Mouse (Mus musculus): ENCODE measurements around the gene Coq2. TPM values are rescaled to one million over a fixed set of nuclear protein-coding genes. Genes with fewer than 3 reads are reported as not detected.

Coq2 gene
- polyA plus RNA-seq, 1 experiment from 2014 or later: 58.7 TPM

DNA sequence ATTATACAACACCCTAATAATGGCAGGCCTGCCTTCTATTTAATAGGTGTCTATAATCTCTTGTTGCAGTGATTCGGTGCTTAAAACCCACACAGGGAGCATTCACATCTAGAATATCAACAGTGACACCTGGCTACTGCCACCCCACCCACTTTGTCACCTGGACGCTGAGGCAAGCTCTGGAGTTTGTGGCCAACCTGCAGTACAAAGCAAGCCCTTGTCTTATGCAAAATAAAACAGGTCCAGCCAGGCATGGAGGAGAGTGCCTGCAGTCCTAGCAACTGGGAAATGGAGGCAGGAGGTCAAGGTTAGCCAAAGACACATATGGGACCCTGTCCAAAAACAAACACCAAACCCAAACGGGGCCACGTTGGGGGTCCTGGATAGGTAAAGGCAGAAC lies 2.5 kb downstream of the Coq2 start:
- 81% methylated on average over 4 of the region's 4 CpGs for WGBS
- ATAC-seq (replicated peaks; ENCODE audit: low FRiP score) (no peak), DNase-seq (ENCODE audit: low spot score) (no peak)
- Histone ChIP-seq H3K27me3 (replicated peaks; ENCODE audit: control insufficient read depth, insufficient read depth, low read length) (no peaks in the 10 kb centered on the region), H3K9me3 (ENCODE audit: control insufficient read depth, low read length) (no peaks in the 10 kb centered on the region), H3K4me3 (ENCODE audit: low read depth, low read length) (no peak overlapping the region), H3K4me1 (replicated peaks; ENCODE audit: control insufficient read depth, insufficient read depth, low read length) (peaks cover 16% of the 10 kb centered on the region), H3K4me2 (peak overlapping the region; percentile 15), H3K27ac (ENCODE audit: low read depth, low read length) (no peak overlapping the region), H3K36me3 (ENCODE audit: control insufficient read depth, insufficient read depth, low read length) (no peaks in the 10 kb centered on the region), H3K9ac (ENCODE audit: low read depth, low read length) (no peak overlapping the region)

DNA sequence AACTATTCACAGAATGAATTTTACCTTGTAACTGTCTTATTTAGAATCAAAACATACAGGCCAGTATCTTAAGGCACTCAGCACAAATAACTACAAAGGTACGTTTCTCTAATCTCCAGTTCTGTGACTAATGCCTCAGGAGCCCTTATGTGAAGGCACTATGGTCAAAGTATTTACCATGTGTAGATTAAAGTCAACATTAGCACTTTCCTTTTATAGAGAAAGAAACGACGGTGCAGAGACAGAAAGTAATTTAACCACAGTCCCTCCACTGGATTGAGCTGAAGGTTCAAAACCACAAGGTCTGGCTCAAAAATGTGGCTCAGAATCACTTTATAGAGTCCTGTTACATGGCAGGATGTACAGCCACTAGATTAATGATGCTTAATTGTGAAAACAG lies 3.0 kb downstream of the Coq2 start:
- WGBS: 73% methylated on average over 3 of the region's 3 CpGs
- DNase-seq (ENCODE audit: low spot score) (no peak), ATAC-seq (replicated peaks; ENCODE audit: low FRiP score) (no peak)
- Histone ChIP-seq H3K4me2 (peak overlapping the region; percentile 15), H3K4me3 (ENCODE audit: low read depth, low read length) (no peak overlapping the region), H3K27ac (ENCODE audit: low read depth, low read length) (no peak overlapping the region), H3K4me1 (replicated peaks; ENCODE audit: control insufficient read depth, insufficient read depth, low read length) (peaks cover 16% of the 10 kb centered on the region), H3K36me3 (ENCODE audit: control insufficient read depth, insufficient read depth, low read length) (no peaks in the 10 kb centered on the region), H3K27me3 (replicated peaks; ENCODE audit: control insufficient read depth, insufficient read depth, low read length) (no peaks in the 10 kb centered on the region), H3K9me3 (ENCODE audit: control insufficient read depth, low read length) (no peaks in the 10 kb centered on the region), H3K9ac (ENCODE audit: low read depth, low read length) (no peak overlapping the region)

DNA sequence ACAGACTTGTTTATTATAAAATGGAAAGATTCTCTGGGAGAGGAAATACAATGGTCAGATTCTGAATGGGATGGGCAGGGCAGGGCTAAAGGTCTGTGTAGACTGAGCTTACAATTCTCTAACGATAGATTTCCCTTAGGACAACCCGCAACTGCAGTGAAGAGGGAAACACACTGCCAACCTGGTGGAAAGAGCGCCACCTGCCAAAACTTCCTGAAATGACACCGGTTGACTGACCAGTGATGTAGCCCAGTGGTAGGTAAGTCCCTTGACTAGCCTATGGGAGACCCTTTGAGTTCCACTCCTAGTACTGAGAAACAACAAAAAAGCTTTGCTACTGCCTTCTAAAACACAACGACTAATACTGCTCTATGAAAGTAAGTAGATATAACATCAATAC lies 3.5 kb downstream of the Coq2 start:
- H3K4me3 ChIP-seq (ENCODE audit: low read depth, low read length): no peak overlapping the region
- peaks cover 16% of the 10 kb centered on the region for H3K4me1 ChIP-seq (replicated peaks; ENCODE audit: control insufficient read depth, insufficient read depth, low read length)
- no peak overlapping the region for H3K9ac ChIP-seq (ENCODE audit: low read depth, low read length)
- DNase-seq (ENCODE audit: low spot score): no peak
- no peak overlapping the region for H3K27ac ChIP-seq (ENCODE audit: low read depth, low read length)
- 29% methylated on average over 5 of the region's 5 CpGs for WGBS
- H3K4me2 ChIP-seq: no peak overlapping the region
- peaks cover 2% of the 10 kb centered on the region; the same call in 1 of the 2 replicates for H3K36me3 ChIP-seq (ENCODE audit: control insufficient read depth, insufficient read depth, low read length)
- no peak for ATAC-seq (replicated peaks; ENCODE audit: low FRiP score)
- H3K9me3 ChIP-seq (ENCODE audit: control insufficient read depth, low read length): no peaks in the 10 kb centered on the region
- no peaks in the 10 kb centered on the region for H3K27me3 ChIP-seq (replicated peaks; ENCODE audit: control insufficient read depth, insufficient read depth, low read length)

DNA sequence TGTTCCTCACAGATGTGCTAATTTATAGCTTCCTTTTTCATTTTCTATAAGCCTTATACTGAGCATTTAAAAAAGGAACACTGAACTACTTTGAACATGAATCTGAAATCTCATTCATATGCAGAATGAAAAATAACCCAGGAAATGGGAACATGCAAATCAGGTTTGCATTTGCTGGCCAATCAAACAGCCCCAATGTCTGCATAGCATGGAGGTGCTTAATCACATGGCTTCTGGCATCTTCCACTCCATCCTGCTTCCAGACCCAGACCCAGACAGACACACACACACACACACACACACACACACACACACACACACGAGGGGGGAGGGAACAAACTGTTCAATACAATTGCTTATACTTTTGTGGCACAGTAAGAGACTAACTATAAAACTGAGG lies 8.0 kb downstream of the Coq2 start:
- no peak overlapping the region for H3K4me2 ChIP-seq
- no peaks in the 10 kb centered on the region for H3K27me3 ChIP-seq (replicated peaks; ENCODE audit: control insufficient read depth, insufficient read depth, low read length)
- no peaks in the 10 kb centered on the region; the same call in 1 of the 2 replicates for H3K4me1 ChIP-seq (replicated peaks; ENCODE audit: control insufficient read depth, insufficient read depth, low read length)
- no peak overlapping the region for H3K4me3 ChIP-seq (ENCODE audit: low read depth, low read length)
- H3K36me3 ChIP-seq (ENCODE audit: control insufficient read depth, insufficient read depth, low read length): peaks cover 11% of the 10 kb centered on the region; the same call in 1 of the 2 replicates
- no peak overlapping the region for H3K27ac ChIP-seq (ENCODE audit: low read depth, low read length)
- ATAC-seq (replicated peaks; ENCODE audit: low FRiP score) (no peak), DNase-seq (ENCODE audit: low spot score) (no peak)
- WGBS: 86% methylated on average over 1 of the region's 1 CpGs
- H3K9me3 ChIP-seq (ENCODE audit: control insufficient read depth, low read length): no peaks in the 10 kb centered on the region
- no peak overlapping the region for H3K9ac ChIP-seq (ENCODE audit: low read depth, low read length)

DNA sequence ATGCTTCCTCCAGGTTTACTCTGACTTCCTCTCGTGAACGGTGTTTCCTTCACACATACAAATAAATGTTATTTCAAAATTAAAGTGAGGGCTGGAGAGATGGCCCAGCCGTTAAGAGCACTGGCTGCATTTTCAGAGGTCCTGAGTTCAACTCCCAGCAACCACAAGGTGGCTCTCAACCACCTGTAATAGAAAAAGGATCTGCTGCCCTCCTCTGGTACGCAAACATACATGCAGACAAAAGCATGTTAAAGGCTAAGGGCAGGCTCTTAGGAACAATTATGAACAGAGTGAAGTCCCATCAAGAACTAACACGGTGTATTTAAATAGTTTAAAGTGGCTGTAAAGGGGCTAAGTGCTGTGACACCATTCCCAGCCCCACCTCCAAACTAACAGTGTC lies 11.1 kb downstream of the Coq2 start:
- Histone ChIP-seq H3K4me2 (no peak overlapping the region), H3K27me3 (replicated peaks; ENCODE audit: control insufficient read depth, insufficient read depth, low read length) (no peaks in the 10 kb centered on the region), H3K9me3 (ENCODE audit: control insufficient read depth, low read length) (no peaks in the 10 kb centered on the region), H3K4me1 (replicated peaks; ENCODE audit: control insufficient read depth, insufficient read depth, low read length) (no peaks in the 10 kb centered on the region), H3K9ac (ENCODE audit: low read depth, low read length) (no peak overlapping the region), H3K36me3 (ENCODE audit: control insufficient read depth, insufficient read depth, low read length) (peaks cover 20% of the 10 kb centered on the region; the same call in 1 of the 2 replicates), H3K27ac (ENCODE audit: low read depth, low read length) (no peak overlapping the region), H3K4me3 (ENCODE audit: low read depth, low read length) (no peak overlapping the region)
- ATAC-seq (replicated peaks; ENCODE audit: low FRiP score) (peak; percentile 62), DNase-seq (ENCODE audit: low spot score) (no peak)
- 43% methylated on average over 5 of the region's 5 CpGs for WGBS

DNA sequence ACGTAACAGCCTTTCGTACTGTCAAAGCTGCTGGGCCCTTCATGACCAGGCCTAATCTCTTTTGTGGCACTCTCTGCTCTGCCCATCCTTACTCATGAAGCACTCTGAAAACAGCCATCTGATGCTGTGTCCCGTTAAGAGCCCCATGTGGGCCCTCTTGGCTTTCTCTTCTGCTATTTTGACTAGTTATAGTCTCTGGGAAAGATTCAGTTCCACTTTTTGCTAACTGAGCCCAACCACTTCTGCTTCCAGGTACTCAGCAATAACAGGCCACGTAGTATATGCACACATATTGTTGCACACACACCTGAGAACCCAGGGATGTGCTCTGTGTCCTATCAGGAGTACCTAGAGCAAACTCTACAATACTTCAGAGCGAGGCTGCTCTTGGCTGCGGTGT lies 11.9 kb downstream of the Coq2 start:
- Histone ChIP-seq H3K4me3 (ENCODE audit: low read depth, low read length) (no peak overlapping the region), H3K27me3 (replicated peaks; ENCODE audit: control insufficient read depth, insufficient read depth, low read length) (no peaks in the 10 kb centered on the region), H3K4me2 (no peak overlapping the region), H3K27ac (ENCODE audit: low read depth, low read length) (no peak overlapping the region), H3K36me3 (ENCODE audit: control insufficient read depth, insufficient read depth, low read length) (peaks cover 22% of the 10 kb centered on the region; the same call in 1 of the 2 replicates), H3K9ac (ENCODE audit: low read depth, low read length) (no peak overlapping the region), H3K9me3 (ENCODE audit: control insufficient read depth, low read length) (no peaks in the 10 kb centered on the region), H3K4me1 (replicated peaks; ENCODE audit: control insufficient read depth, insufficient read depth, low read length) (no peaks in the 10 kb centered on the region)
- DNase-seq (ENCODE audit: low spot score) (no peak), ATAC-seq (replicated peaks; ENCODE audit: low FRiP score) (no peak)
- WGBS: 88% methylated on average over 6 of the region's 6 CpGs

DNA sequence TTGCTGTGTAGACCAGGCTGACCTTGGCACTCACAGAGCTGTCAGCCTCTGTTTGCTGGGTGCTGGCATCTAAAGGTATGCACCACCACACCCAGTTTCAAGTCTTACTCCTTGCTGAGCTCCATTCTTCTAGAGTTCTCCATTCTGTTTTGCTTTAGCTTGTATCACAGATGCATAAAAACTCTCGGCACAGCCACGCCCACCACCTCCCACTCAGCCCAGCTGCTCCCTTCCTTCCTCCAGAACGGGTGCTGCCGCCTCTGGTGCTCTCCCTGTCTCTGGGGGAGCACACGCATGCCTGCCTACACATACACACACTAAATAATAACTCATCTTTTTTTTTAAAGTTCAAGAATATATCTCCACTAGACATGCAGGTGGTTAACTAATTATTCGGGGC lies 16.5 kb downstream of the Coq2 start:
- Histone ChIP-seq H3K27ac (ENCODE audit: low read depth, low read length) (no peak overlapping the region), H3K9me3 (ENCODE audit: control insufficient read depth, low read length) (no peaks in the 10 kb centered on the region), H3K9ac (ENCODE audit: low read depth, low read length) (no peak overlapping the region), H3K4me3 (ENCODE audit: low read depth, low read length) (no peak overlapping the region), H3K4me1 (replicated peaks; ENCODE audit: control insufficient read depth, insufficient read depth, low read length) (no peaks in the 10 kb centered on the region; the same call in 1 of the 2 replicates), H3K27me3 (replicated peaks; ENCODE audit: control insufficient read depth, insufficient read depth, low read length) (no peaks in the 10 kb centered on the region), H3K4me2 (no peak overlapping the region), H3K36me3 (ENCODE audit: control insufficient read depth, insufficient read depth, low read length) (peaks cover 26% of the 10 kb centered on the region)
- DNase-seq (ENCODE audit: low spot score) (no peak), ATAC-seq (replicated peaks; ENCODE audit: low FRiP score) (no peak)
- 77% methylated on average over 6 of the region's 6 CpGs for WGBS

DNA sequence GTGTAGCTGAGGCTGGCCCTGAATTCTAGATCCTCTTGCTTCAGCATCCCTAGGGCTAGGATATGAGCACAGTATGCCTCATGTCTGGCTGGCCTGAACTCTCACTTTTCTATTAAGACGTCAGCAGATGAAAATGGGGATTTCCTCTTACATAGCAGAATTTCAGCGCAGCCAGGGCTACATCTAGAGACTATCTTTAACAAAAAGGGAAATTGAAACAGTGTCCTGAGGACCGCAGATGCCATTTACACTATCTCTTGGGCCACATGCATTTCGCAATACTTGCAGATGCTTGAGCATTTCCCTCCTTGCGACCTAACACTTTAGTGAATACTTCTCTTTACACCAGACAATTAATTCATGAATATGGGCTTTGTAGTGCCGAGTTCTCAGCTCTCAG lies 18.6 kb downstream of the Coq2 start:
- H3K27me3 ChIP-seq (replicated peaks; ENCODE audit: control insufficient read depth, insufficient read depth, low read length): no peaks in the 10 kb centered on the region
- no peak overlapping the region for H3K27ac ChIP-seq (ENCODE audit: low read depth, low read length)
- ATAC-seq (replicated peaks; ENCODE audit: low FRiP score) (no peak), DNase-seq (ENCODE audit: low spot score) (no peak)
- H3K4me2 ChIP-seq: no peak overlapping the region
- no peak overlapping the region for H3K9ac ChIP-seq (ENCODE audit: low read depth, low read length)
- no peak overlapping the region for H3K4me3 ChIP-seq (ENCODE audit: low read depth, low read length)
- peaks cover 23% of the 10 kb centered on the region for H3K36me3 ChIP-seq (ENCODE audit: control insufficient read depth, insufficient read depth, low read length)
- no peaks in the 10 kb centered on the region; the same call in 1 of the 2 replicates for H3K4me1 ChIP-seq (replicated peaks; ENCODE audit: control insufficient read depth, insufficient read depth, low read length)
- 62% methylated on average over 6 of the region's 6 CpGs for WGBS
- no peaks in the 10 kb centered on the region for H3K9me3 ChIP-seq (ENCODE audit: control insufficient read depth, low read length)

DNA sequence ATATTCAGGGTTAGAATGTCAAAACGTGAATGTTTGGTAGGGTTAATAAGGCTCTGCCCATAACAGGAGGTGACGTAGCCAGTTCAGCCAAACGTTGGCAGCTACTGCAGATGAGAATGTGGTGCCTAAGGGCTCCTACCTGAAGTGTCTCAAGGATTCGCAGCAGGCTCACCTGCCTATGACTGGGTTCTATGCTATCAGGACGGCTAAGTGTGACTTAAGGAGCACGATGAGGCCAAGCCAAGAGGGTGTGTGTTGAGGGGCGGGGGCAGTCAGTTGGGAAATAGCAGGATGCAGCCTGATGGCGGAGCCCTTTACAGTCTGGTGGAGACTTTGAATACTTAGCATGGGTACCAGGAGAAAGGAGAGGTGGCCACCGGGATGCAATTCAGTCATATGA lies 22.6 kb downstream of the Coq2 start:
- Histone ChIP-seq H3K36me3 (ENCODE audit: control insufficient read depth, insufficient read depth, low read length) (peaks cover 12% of the 10 kb centered on the region), H3K4me2 (no peak overlapping the region), H3K27ac (ENCODE audit: low read depth, low read length) (no peak overlapping the region), H3K27me3 (replicated peaks; ENCODE audit: control insufficient read depth, insufficient read depth, low read length) (no peaks in the 10 kb centered on the region), H3K4me1 (replicated peaks; ENCODE audit: control insufficient read depth, insufficient read depth, low read length) (peaks cover 14% of the 10 kb centered on the region), H3K9me3 (ENCODE audit: control insufficient read depth, low read length) (no peaks in the 10 kb centered on the region), H3K4me3 (ENCODE audit: low read depth, low read length) (no peak overlapping the region), H3K9ac (ENCODE audit: low read depth, low read length) (no peak overlapping the region)
- DNase-seq (ENCODE audit: low spot score) (no peak), ATAC-seq (replicated peaks; ENCODE audit: low FRiP score) (no peak)
- 81% methylated on average over 9 of the region's 9 CpGs for WGBS
